Mouse (Mus musculus): ENCODE data around the gene Tcf7l1. TPM values are rescaled to one million over a fixed set of nuclear protein-coding genes. Genes with fewer than 3 reads are reported as not detected.

Gene Tcf7l1
- polyA plus RNA-seq, 1 experiment from 2014 or later: 48.8 TPM

DNA sequence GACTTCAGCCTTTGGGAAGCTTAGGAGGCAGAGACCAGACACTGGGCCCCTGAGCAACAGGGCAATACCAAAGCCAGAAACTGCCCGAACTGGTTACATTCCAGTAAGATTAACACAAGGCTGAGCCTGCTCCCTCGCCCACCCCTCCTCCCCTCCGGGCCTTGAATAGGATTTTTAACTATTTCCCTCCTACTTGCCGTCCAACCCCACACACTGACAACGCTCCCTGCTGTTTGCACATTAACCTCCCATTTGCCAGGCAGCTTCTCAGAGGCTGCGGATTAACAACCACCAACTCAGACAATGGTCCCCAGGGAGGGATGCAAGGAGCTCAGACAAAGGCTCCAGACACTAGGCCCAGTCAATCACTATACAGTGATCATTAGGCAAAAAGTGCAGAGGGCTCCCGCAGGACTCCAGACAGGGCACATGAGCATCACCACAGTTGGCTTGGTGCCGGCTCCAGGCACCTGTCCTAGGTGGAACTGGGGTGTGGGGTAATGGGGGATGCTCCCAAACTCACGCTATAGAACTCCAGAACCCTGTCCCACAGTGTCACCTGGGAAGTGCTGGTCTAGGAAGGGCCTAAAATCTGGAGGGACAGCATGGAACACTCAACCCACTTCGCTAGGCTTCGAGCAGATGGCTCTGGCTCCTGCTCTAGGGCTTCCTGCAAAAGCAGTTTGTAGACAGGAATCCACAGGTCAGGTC is 111.4 kb downstream of the Tcf7l1 start:
- peak overlapping the region; percentile 95 for H3K27ac ChIP-seq (ENCODE audit: low read depth, low read length)
- peaks cover 43% of the 10 kb centered on the region for H3K4me1 ChIP-seq (ENCODE audit: control insufficient read depth, insufficient read depth, low read length)
- H3K4me3 ChIP-seq (ENCODE audit: low read length): peak overlapping the region; percentile 8; the same call in 1 of the 2 replicates
- no peaks in the 10 kb centered on the region for H3K9me3 ChIP-seq (ENCODE audit: control insufficient read depth, low read length)
- ATAC-seq (ENCODE audit: low FRiP score, low TSS enrichment): peak; percentile 69
- peak overlapping the region; percentile 48 for H3K9ac ChIP-seq (ENCODE audit: low read depth, low read length)
- WGBS: 20% methylated on average over 11 of the region's 11 CpGs
- H3K36me3 ChIP-seq (ENCODE audit: control insufficient read depth, insufficient read depth, low read length): no peaks in the 10 kb centered on the region
- H3K27me3 ChIP-seq (ENCODE audit: control insufficient read depth, insufficient read depth, low read length): no peaks in the 10 kb centered on the region
- peak overlapping the region; percentile 46 for H3K4me2 ChIP-seq (replicated peaks; ENCODE audit: low read depth, low read length)

DNA sequence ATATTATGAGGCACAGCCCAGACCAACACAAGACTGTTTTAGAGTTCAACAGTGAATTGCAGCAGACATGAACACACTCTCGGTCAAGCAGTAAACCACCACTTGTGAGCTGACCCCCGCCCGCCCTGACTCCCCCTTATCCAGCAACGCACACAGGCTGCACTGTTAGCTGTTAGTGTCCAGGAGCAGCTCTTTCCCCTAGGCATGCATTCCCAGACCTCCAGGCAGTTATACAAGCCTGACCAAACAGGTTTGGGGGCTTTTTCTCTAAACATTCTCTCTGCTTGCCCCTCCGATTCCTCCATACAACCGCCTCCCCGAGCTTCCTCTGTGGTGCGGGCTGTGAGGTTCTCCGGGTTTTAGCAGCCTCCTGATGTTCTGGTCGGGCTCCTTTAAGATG is 112.0 kb downstream of the Tcf7l1 start:
- Histone ChIP-seq H3K27ac (ENCODE audit: low read depth, low read length) (peak overlapping the region; percentile 95), H3K36me3 (ENCODE audit: control insufficient read depth, insufficient read depth, low read length) (no peaks in the 10 kb centered on the region), H3K4me1 (ENCODE audit: control insufficient read depth, insufficient read depth, low read length) (peaks cover 37% of the 10 kb centered on the region), H3K4me3 (ENCODE audit: low read length) (peak overlapping the region; percentile 8; the same call in 1 of the 2 replicates), H3K9ac (ENCODE audit: low read depth, low read length) (peak overlapping the region; percentile 48), H3K27me3 (ENCODE audit: control insufficient read depth, insufficient read depth, low read length) (no peaks in the 10 kb centered on the region), H3K4me2 (replicated peaks; ENCODE audit: low read depth, low read length) (peak overlapping the region; percentile 46), H3K9me3 (ENCODE audit: control insufficient read depth, low read length) (no peaks in the 10 kb centered on the region)
- 7% methylated on average over 10 of the region's 10 CpGs for WGBS
- ATAC-seq (ENCODE audit: low FRiP score, low TSS enrichment): peak; percentile 47; the same call in 1 of the 2 replicates

GRCm38 (mm10) chr6:72676376-72676775 is 112.7 kb downstream of the Tcf7l1 start:
- no peaks in the 10 kb centered on the region for H3K27me3 ChIP-seq (ENCODE audit: control insufficient read depth, insufficient read depth, low read length)
- no peak overlapping the region; the same call in 1 of the 2 replicates for H3K9ac ChIP-seq (ENCODE audit: low read depth, low read length)
- H3K9me3 ChIP-seq (ENCODE audit: control insufficient read depth, low read length): no peaks in the 10 kb centered on the region
- WGBS: 35% methylated on average over 2 of the region's 2 CpGs
- H3K4me1 ChIP-seq (ENCODE audit: control insufficient read depth, insufficient read depth, low read length): peaks cover 30% of the 10 kb centered on the region
- peak; percentile 7; the same call in 1 of the 2 replicates for ATAC-seq (ENCODE audit: low FRiP score, low TSS enrichment)
- H3K4me2 ChIP-seq (replicated peaks; ENCODE audit: low read depth, low read length): no peak overlapping the region; the same call in 1 of the 2 replicates
- H3K27ac ChIP-seq (ENCODE audit: low read depth, low read length): peak overlapping the region; percentile 95
- peak overlapping the region; percentile 8; the same call in 1 of the 2 replicates for H3K4me3 ChIP-seq (ENCODE audit: low read length)
- H3K36me3 ChIP-seq (ENCODE audit: control insufficient read depth, insufficient read depth, low read length): no peaks in the 10 kb centered on the region

DNA sequence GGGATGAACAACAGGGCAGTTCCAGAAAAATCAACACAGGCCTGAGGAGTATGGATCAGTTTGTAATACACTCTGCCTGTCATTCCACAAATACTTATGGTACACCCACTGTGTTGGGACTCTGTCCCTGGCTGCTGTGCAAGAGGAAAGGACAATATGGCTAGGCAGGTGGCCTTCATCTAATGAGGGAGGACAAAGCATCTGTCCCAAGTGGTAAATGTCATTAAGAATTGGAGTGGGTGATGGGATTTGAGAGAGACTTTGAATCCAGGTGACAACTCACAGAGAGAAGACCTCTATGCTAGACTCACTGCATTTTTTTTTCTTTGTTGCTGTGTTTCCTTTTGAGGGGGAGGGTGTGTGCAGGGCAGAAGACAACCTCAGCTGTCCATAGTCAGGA is 115.3 kb downstream of the Tcf7l1 start:
- Histone ChIP-seq H3K36me3 (ENCODE audit: control insufficient read depth, insufficient read depth, low read length) (no peaks in the 10 kb centered on the region), H3K4me3 (ENCODE audit: low read length) (no peak overlapping the region), H3K9me3 (ENCODE audit: control insufficient read depth, low read length) (no peaks in the 10 kb centered on the region), H3K4me2 (replicated peaks; ENCODE audit: low read depth, low read length) (no peak overlapping the region), H3K27ac (ENCODE audit: low read depth, low read length) (no peak overlapping the region; the same call in 1 of the 2 replicates), H3K9ac (ENCODE audit: low read depth, low read length) (no peak overlapping the region), H3K27me3 (ENCODE audit: control insufficient read depth, insufficient read depth, low read length) (no peaks in the 10 kb centered on the region), H3K4me1 (ENCODE audit: control insufficient read depth, insufficient read depth, low read length) (peaks cover 23% of the 10 kb centered on the region)
- no peak for ATAC-seq (ENCODE audit: low FRiP score, low TSS enrichment)

GRCm38 (mm10) chr6:72671129-72671528 is 117.9 kb downstream of the Tcf7l1 start:
- Histone ChIP-seq H3K27ac (ENCODE audit: low read depth, low read length) (peak overlapping the region; percentile 32; the same call in 1 of the 2 replicates), H3K9me3 (ENCODE audit: control insufficient read depth, low read length) (no peaks in the 10 kb centered on the region), H3K4me3 (ENCODE audit: low read length) (no peak overlapping the region), H3K27me3 (ENCODE audit: control insufficient read depth, insufficient read depth, low read length) (no peaks in the 10 kb centered on the region), H3K4me2 (replicated peaks; ENCODE audit: low read depth, low read length) (no peak overlapping the region), H3K9ac (ENCODE audit: low read depth, low read length) (no peak overlapping the region), H3K36me3 (ENCODE audit: control insufficient read depth, insufficient read depth, low read length) (no peaks in the 10 kb centered on the region), H3K4me1 (ENCODE audit: control insufficient read depth, insufficient read depth, low read length) (peaks cover 3% of the 10 kb centered on the region; the same call in 1 of the 2 replicates)
- ATAC-seq (ENCODE audit: low FRiP score, low TSS enrichment): no peak
- 73% methylated on average over 8 of the region's 8 CpGs for WGBS

- no peak for ATAC-seq (ENCODE audit: low FRiP score, low TSS enrichment)
- no peak overlapping the region for H3K9ac ChIP-seq (ENCODE audit: low read depth, low read length)
- peaks cover 24% of the 10 kb centered on the region; the same call in 1 of the 2 replicates for H3K4me1 ChIP-seq (ENCODE audit: control insufficient read depth, insufficient read depth, low read length)
- WGBS: 61% methylated on average over 4 of the region's 4 CpGs
- H3K27me3 ChIP-seq (ENCODE audit: control insufficient read depth, insufficient read depth, low read length): no peaks in the 10 kb centered on the region
- no peak overlapping the region for H3K4me3 ChIP-seq (ENCODE audit: low read length)
- H3K27ac ChIP-seq (ENCODE audit: low read depth, low read length): no peak overlapping the region
- H3K9me3 ChIP-seq (ENCODE audit: control insufficient read depth, low read length): no peaks in the 10 kb centered on the region
- no peaks in the 10 kb centered on the region for H3K36me3 ChIP-seq (ENCODE audit: control insufficient read depth, insufficient read depth, low read length)
- no peak overlapping the region for H3K4me2 ChIP-seq (replicated peaks; ENCODE audit: low read depth, low read length)
These were observed 122.0 kb downstream of the Tcf7l1 start for GRCm38 (mm10) chr6:72667021-72667420.

DNA sequence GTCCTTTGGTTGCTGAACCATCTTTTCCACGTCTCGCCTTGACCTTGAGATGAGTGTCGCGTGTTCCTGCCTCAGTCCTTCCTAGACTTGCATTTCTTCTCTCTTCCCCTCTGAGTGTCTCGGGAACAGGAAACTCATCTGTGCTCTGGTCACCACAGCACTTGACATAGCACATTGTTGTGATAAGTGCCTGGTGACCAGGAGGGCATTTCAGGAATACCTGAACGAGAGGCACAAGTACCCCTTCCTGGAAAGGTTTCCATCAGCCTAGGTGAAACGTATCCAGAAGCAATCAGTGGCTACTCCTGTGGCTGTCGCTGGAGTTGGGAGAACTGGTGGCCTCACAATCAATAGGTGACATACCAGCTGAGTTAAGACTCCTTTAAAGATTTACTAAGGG is 124.8 kb downstream of the Tcf7l1 start:
- H3K4me3 ChIP-seq (ENCODE audit: low read length): no peak overlapping the region
- no peak overlapping the region for H3K27ac ChIP-seq (ENCODE audit: low read depth, low read length)
- H3K4me1 ChIP-seq (ENCODE audit: control insufficient read depth, insufficient read depth, low read length): peaks cover 43% of the 10 kb centered on the region
- H3K36me3 ChIP-seq (ENCODE audit: control insufficient read depth, insufficient read depth, low read length): no peaks in the 10 kb centered on the region
- no peaks in the 10 kb centered on the region for H3K9me3 ChIP-seq (ENCODE audit: control insufficient read depth, low read length)
- no peaks in the 10 kb centered on the region for H3K27me3 ChIP-seq (ENCODE audit: control insufficient read depth, insufficient read depth, low read length)
- H3K4me2 ChIP-seq (replicated peaks; ENCODE audit: low read depth, low read length): no peak overlapping the region
- no peak overlapping the region for H3K9ac ChIP-seq (ENCODE audit: low read depth, low read length)
- no peak for ATAC-seq (ENCODE audit: low FRiP score, low TSS enrichment)
- 55% methylated on average over 8 of the region's 8 CpGs for WGBS

DNA sequence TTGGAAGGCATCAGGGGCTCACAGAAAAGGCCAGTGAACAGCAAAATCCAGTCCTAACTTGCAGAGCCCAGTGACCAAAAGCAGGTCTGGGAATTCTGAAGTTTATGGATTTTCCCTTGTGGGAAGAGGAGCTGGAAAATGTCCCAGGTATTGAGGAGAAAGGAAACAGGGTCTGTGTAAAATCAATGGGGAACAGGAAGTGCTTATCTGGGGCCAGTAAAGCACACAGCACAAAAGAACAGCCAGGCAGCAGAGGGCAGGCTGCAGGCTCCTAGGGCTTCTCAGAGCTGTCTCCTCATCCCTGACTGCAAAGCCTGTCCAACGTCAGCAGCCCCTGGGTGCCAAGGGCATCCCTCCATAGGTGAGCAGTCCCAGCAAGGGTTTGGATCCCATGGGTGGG is 126.1 kb downstream of the Tcf7l1 start:
- peaks cover 42% of the 10 kb centered on the region for H3K4me1 ChIP-seq (ENCODE audit: control insufficient read depth, insufficient read depth, low read length)
- ATAC-seq (ENCODE audit: low FRiP score, low TSS enrichment): no peak
- no peak overlapping the region for H3K4me3 ChIP-seq (ENCODE audit: low read length)
- no peak overlapping the region for H3K4me2 ChIP-seq (replicated peaks; ENCODE audit: low read depth, low read length)
- H3K36me3 ChIP-seq (ENCODE audit: control insufficient read depth, insufficient read depth, low read length): no peaks in the 10 kb centered on the region
- peak overlapping the region; percentile 67 for H3K27ac ChIP-seq (ENCODE audit: low read depth, low read length)
- 43% methylated on average over 1 of the region's 1 CpGs for WGBS
- no peaks in the 10 kb centered on the region for H3K27me3 ChIP-seq (ENCODE audit: control insufficient read depth, insufficient read depth, low read length)
- H3K9me3 ChIP-seq (ENCODE audit: control insufficient read depth, low read length): no peaks in the 10 kb centered on the region
- no peak overlapping the region for H3K9ac ChIP-seq (ENCODE audit: low read depth, low read length)

DNA sequence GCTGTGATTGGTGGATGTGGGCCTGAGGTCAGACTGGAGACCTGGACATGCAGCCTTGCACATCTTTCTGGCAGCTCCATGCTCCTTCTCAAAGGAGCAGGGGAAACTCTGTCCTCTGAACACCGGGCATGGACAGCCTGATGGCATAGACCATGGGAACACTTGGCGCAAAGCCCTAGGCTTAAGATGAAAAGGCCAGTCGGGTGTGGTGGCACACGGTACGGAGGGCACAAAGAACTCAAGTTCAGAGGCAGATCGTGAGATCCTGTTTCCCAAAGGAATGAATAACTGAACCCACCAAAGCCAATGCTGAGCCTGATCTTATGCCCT is 128.7 kb downstream of the Tcf7l1 start:
- Histone ChIP-seq H3K4me2 (replicated peaks; ENCODE audit: low read depth, low read length) (no peak overlapping the region), H3K4me3 (ENCODE audit: low read length) (no peak overlapping the region), H3K27ac (ENCODE audit: low read depth, low read length) (peak overlapping the region; percentile 60; the same call in 1 of the 2 replicates), H3K4me1 (ENCODE audit: control insufficient read depth, insufficient read depth, low read length) (peaks cover 53% of the 10 kb centered on the region), H3K36me3 (ENCODE audit: control insufficient read depth, insufficient read depth, low read length) (no peaks in the 10 kb centered on the region), H3K27me3 (ENCODE audit: control insufficient read depth, insufficient read depth, low read length) (no peaks in the 10 kb centered on the region), H3K9ac (ENCODE audit: low read depth, low read length) (no peak overlapping the region), H3K9me3 (ENCODE audit: control insufficient read depth, low read length) (no peaks in the 10 kb centered on the region)
- ATAC-seq (ENCODE audit: low FRiP score, low TSS enrichment): no peak
- WGBS: 66% methylated on average over 6 of the region's 6 CpGs

All from kidney, embryonic 14.5 days (tissue).